Mouse (Mus musculus): Measurements from ENCODE around the gene Leng8.

Gene Leng8

GRCm38 (mm10) chr7:4145552-4146190, 8.8 kb downstream of the Leng8 start:
- in situ Hi-C loops (cut with MboI, MseI), result loop anchor here (10.0 to 25.0 kb wide), 4 partner anchors 379 to 917 kb away; partner anchors contain the start of genes Ndufa3, Oscar, Rps9 and Tnni3

DNA sequence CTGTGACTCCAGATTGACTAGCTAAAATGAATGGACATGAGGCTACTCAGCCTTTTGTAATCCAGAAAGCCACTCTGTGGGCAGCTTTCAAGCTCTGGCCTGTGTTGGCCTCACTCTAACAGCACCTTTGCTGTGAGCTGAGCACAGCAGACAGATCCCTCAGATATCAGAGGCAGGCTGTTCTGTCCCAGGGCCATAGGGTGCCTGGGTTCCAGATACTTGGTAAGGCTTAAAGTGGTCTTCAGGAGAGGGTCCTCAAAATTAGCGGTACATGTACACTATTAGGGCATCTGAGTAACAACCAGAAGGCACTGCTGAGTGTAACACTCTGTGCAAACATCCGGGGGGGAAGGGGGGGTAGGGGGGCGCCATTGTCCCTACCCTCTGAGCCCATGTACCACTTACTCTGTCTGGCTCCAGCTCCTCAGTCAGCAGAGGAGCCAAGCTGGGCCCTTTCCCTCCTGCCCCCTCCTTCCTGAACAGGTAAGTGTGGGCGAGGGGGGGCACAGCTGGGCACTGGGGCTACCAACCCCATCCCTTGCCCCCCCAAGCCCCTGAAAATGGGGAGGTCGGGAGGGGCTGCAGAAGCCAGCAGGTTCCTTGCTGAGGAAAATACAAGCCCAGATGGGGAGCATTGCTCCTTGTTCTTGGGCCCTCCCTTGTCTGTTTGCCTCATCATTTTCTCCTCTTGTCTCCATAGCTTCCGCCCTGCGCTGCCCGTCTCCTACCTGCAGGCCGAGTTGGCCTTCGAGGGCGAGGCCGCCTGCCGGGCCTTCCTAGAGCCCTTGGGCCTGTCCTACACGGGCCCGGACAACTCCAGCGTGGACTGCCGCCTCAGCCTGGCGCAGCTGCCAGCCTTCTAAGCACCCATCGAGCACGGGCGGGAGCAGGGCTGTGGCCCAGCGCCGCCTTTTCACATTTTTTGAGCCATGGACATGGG, 9.7 kb downstream of the Leng8 start:
- in situ Hi-C loops (cut with MboI, MseI), result loop anchor here (10.0 to 25.0 kb wide), 4 partner anchors 378 to 916 kb away; partner anchors contain the start of genes Ndufa3, Oscar, Rps9 and Tnni3

DNA sequence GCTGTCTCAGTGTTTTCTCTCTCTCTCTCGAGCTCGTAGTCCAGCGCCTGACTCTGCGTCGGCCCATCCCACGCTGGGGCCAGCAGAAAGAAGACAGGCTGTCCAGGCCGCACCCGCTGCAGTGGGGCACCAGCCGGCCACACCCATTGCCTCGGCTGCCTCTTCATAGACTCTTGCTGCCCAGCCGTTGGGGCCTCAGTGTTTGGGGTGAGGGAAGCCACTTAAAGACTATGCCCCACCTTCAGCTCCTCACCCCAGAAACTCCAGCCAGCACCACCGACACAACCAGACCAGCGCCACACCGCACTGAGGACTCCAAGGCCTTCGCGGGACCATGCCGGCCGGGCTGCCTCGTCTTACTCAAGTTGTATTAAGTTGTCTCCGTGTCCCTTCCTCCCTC, 10.5 kb downstream of the Leng8 start:
- in situ Hi-C loops (cut with MboI, MseI), result loop anchor here (10.0 to 25.0 kb wide), 4 partner anchors 377 to 915 kb away; partner anchors contain the start of genes Ndufa3, Oscar, Rps9 and Tnni3

- in situ Hi-C loops (cut with MboI, MseI), result loop anchor here (10.0 to 25.0 kb wide), 4 partner anchors 377 to 914 kb away; partner anchors contain the start of genes Ndufa3, Oscar, Rps9 and Tnni3
Observed at GRCm38 (mm10) chr7:4147836-4148235, 11.0 kb downstream of the Leng8 start.

GRCm38 (mm10) chr7:4148341-4149208, 11.7 kb downstream of the Leng8 start:
- in situ Hi-C loops (cut with MboI, MseI), result loop anchor here (10.0 to 25.0 kb wide), 4 partner anchors 376 to 914 kb away; partner anchors contain the start of genes Ndufa3, Oscar, Rps9 and Tnni3

DNA sequence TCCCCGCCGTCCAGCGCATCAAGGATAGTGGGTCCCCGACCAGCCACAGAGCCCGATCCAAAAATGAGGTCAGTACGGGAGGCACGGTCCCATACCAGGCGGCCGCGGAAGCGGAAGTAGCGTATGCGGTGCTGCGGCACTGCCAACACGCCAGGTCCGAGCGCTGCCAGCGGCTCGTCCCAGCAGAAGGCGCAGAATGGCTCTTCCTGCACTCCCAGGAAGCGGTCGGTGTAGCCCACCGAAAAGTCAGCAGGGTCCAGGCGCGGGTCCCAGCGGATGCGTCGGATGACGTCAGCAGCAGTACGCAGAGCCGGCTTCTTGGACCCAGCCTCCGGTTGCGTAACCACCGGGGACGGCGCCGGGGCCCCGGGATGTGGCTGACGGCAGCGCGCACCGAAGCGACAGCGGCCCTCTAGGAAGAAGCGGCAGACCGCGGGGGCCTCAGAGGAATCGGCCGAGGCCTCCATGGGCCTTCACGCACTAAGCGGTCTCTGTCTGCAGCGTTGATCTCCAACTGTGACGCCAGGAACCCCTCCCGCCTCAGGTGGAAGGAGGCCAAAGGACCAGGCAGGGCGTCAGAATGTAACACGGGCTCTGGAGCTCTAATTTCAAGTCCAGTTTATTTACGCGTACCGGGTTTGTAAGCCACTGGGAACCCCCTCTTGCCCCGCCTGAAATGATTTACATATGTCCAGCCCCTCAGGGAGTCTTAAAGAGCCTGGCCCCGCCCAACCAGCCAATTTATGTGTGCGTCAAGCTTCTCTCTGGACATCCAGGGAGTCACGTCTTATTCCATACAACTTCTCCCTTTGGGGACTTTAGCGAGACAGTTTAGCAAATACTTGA, 12.6 kb downstream of the Leng8 start:
- in situ Hi-C loops (cut with MboI, MseI), result loop anchor here (10.0 to 25.0 kb wide), 4 partner anchors 375 to 913 kb away; partner anchors contain the start of genes Ndufa3, Oscar, Rps9 and Tnni3

DNA sequence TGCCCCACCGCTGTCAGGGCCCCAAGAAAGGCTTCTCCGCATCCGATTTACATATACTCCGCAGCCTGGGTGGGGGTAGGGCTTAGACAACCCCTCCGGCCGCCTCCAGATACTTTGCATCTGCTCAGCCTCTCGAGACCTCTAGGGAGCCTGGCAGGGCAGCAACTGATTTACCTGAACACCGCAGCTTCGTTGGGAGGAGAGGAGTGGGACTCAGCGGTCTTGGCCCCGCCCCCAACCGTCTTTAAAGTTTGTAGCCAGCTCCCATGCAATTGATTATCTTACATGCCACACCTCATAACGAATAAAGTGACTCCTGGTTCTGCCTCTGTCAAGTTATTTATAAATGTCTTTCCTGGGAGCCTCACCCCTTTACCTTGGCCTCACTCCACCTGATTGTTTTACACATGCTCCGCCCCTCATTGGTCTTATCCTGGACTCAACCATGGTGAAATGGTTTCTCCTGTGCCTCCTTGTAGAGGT, 13.3 kb downstream of the Leng8 start, which contains the start of gene Leng9:
Gene Leng9, minus strand, starts transcription at position 316 of the 483 bp plus-strand sequence.
- in situ Hi-C loops (cut with MboI, MseI), result no loop called here

DNA sequence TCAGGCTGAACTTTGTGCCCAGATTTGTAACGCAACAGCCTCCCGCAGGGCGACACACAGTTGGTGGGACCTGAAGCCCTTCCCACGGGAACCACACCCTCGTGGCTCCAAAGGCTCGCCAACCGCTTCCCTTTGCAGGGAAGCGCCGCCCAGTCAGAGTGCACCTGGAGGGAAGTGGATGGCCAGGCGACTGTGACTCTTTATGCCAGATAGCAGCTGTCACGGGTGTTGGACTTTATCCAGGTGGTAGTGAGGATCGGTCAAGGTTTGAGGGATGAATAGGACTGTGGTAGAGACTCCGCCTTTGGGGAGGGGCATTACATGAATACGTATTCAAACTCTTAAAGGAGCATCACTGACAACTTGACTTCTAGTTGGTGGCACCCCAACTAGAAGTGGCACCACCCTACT, 14.0 kb downstream of the Leng8 start:
- in situ Hi-C loops (cut with MboI, MseI), result no loop called here

- in situ Hi-C loops (cut with MboI, MseI), result no loop called here
Observed at GRCm38 (mm10) chr7:4151241-4151640, 14.4 kb downstream of the Leng8 start.

DNA sequence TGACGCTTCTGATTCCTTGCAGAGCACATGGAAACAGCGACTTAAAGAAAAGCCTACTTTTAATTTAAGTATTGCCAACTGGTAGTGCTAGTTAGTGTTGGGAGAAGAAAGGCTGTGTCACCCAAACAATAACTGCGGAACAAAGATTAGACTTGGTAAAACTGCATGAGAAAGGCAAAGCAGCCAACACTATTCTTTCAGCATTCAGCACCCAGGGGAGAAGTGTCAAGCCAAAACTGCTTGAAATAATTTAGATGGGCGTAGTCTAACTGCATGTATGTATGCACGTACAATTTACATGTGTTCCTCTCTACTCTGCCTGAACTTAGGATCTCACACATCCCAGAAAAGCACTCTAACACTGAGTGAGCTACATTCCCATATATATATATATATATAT, 17.5 kb downstream of the Leng8 start:
- in situ Hi-C loops (cut with MboI, MseI), result no loop called here

GRCm38 (mm10) chr7:4154976-4155375, 18.1 kb downstream of the Leng8 start:
- in situ Hi-C loops (cut with MboI, MseI), result no loop called here

DNA sequence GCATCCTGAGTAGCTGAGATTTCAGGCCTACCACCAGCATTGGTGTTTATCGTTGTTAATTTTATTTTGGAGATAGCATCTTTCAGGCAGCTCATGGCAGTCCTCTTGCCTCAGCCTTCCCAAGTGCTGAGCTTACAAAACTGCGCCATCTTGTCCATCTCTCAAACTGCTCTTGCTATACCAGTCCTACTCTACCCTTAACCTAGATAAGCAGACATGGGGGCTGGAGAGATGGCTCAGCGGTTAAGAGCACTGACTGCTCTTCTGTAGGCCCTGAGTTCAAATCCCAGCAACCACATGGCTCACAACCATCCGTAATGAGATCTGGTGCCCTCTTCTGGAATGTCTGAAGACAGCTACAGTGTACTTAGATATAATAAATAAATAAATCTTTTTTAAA, 24.8 kb downstream of the Leng8 start:
- in situ Hi-C loops (cut with MboI, MseI), result loop anchor here (10.0 kb wide), 1 partner anchor 63 kb away; no protein-coding TSS in a partner anchor

DNA sequence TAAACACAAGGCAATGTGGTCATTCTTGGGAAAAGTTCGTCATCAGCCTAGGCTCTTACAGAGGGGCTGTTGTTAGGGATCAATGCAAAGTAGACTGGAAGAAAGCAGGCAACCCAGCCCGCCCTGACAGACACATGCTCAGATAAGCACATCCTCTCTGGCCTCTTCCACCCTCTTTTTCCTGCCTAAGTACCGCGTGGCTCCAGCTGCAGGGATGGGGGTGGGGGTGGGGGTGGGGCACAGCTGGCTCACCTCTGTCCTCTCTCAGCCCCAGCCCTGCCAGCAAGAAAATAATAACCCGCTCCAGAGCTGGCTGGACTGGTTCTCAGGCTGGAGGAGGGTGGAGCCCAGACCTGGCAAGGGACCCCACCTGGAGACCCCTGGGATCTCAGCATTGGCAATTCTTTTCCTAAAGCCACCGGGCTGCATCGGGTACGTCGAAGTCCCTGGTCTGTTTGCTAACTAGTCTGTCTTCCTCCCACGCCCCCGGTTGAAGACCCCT, 26.8 kb downstream of the Leng8 start:
- in situ Hi-C loops (cut with MboI, MseI), result loop anchor here (10.0 kb wide), 1 partner anchor 61 kb away; no protein-coding TSS in a partner anchor

DNA sequence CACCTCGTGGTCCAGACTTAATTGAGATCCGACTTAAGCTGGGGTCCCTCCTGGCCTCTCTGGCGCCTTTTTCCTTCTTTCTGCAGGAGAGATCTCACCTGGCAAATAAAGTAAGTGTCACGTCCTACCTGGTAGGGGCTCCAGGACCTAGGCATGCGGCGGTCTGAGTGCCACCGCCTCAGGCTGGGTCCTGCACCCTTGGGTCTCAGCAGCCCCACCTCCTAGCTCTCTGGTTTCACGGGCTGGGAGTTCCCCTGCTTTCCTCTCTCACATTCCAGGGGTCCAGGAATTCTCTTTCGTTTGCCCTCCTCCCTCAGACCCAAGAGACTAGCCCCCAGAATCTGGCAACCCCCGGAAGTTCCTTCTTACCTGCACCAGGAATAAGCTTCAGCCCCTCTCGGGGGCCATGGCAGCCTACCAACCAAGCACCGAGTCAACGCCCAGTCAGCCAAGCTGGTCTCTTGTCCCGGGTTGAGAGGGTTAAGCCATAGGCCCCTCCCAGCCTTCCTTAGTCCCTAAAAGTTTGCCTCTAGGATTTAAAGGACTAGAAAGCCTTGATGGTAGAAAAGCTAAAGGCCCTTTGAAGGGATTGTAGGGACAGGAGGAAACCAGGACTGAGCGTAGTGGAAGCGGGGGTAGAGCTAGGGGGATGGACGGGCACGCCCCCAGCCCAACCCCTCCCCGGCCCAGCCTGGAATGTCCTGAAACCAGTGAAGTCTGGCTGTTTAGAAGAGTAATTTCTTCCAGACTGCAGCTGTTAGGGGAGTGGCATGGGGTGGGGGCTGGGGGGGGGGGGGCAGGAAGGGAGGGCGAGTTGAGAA, 27.5 kb downstream of the Leng8 start, which contains the start of gene Cdc42ep5:
Gene Cdc42ep5, minus strand, starts transcription at position 771 of the 821 bp plus-strand sequence.
- in situ Hi-C loops (cut with MboI, MseI), result loop anchor here (10.0 kb wide), 1 partner anchor 61 kb away; no protein-coding TSS in a partner anchor

DNA sequence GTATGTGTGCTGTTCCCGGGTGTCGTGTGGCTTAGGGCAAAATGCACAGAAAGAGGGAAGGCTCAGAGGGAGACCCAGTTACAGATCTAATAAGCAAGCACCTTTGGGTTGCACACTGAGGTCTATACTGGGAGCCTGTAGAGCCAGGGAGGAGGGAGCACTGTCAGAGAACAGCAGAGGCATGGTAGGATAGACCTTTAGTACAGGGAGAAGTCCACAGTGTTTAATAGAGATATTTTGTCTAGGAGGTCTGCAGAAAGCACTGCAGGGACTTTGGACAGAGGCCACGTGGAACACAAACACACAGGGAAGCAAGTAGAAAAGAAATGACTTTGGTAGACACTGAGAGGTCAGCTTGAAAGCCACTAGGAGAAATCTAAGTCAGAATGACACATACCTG, 28.4 kb downstream of the Leng8 start:
- in situ Hi-C loops (cut with MboI, MseI), result loop anchor here (10.0 kb wide), 1 partner anchor 60 kb away; no protein-coding TSS in a partner anchor

- in situ Hi-C loops (cut with MboI, MseI), result loop anchor here (10.0 kb wide), 1 partner anchor 58 kb away; no protein-coding TSS in a partner anchor
Observed at GRCm38 (mm10) chr7:4167098-4167497, 30.3 kb downstream of the Leng8 start.

DNA sequence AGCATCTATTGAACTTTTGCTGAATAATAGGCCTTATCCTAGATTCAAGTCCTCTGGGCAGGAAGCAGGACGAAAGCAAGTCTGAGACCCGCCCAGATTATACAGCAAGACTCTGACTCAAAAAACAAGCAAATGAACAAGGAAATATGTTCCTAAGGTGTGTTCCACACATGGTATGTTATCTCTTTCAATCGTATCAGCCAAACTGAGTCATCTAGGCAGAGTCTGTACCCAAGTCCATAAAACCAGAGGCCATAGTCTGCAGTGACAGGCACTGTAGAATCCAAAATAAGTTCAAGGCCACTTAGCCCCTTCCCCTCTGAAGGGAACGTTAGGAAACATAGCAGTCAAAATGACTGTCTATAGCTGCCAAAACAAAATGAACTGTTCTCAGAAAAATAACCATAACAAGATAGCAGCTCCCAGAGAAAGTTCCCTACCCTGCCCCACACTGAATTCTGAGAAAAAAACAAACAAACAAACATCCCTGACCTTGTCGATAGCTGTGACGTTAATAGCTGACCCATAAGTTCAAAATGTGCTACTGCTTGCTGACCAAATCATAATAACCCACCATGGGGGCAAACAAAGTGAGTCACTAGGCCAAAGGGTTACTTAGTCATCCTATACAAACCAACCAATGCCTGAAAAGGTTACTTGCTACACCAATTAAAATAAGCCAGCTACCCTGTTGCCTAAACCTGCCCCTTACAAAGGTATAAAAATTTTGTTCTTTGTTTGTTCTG, 33.5 kb downstream of the Leng8 start:
- in situ Hi-C loops (cut with MboI, MseI), result no loop called here

GRCm38 (mm10) chr7:4178438-4178837, 41.6 kb downstream of the Leng8 start:
- in situ Hi-C loops (cut with MboI, MseI), result no loop called here

All from regulatory T cell (primary cell).